In the genomic region with DNA sequence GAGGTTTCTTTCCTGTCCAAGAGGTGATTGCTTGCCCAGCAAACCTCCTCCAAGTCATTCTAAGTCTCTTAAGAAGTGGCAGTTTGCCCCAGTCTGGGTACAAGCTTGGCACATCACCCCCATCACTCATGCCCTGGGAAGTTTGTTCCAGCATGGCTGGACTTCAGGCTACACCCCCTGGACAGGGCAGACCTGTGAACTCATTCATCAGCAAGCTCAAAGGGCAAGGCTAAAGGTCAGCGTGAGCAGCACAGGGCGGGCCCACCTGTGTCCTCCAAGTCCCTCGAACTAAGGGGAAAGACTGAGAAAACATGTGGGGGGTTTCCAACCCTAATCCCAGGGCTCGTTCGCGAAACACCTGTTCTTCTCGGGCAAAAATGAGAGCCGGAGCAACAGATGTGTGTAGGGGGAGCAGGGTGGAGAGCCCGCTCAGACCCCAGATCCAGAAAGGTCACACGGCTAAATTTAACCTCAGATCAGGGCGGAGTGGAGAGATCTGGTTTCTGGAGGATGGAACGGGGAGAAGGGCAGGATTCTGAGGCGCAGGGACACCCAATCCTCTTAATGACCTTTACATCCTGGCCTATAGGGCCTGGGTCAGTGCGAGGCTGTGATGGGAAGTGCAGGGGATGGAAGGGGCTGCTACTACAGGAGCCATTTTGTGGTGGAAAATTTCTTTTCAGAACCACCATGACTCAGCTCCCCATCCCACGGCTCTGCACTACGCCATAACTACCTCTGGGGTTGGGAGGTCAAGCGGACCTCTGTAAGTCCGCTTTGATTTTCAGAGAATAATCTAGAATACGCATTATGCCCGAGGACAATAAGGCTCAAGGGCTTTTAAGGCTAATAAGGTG, we compare ENCODE assay signal across 8 mouse cellular contexts. TPM values are rescaled to one million over a fixed set of nuclear protein-coding genes. Genes with fewer than 3 reads are reported as not detected.
DNase-seq lines count a peak whose midpoint lies in the region; ATAC-seq lines count a peak whose summit lies in the region.

No protein-coding gene starts in this region.

- H3K4me2 ChIP-seq in hindbrain, embryonic 14.5 days (replicated peaks), result peak overlapping the region; percentile 89
- H3K4me2 ChIP-seq in liver, embryonic 11.5 days, result peak overlapping the region; percentile 96
- peak overlapping the region; percentile 97 for H3K4me2 ChIP-seq in neural tube, embryonic 13.5 days

- peak; percentile 35 to 52 for DNase-seq in heart, adult 9 months (ENCODE audit: low spot score in 2 of 2)
- DNase-seq in heart, postnatal 14 days, result no peak
- DNase-seq in MN1 (ENCODE audit: low spot score), result peak; percentile 43
- peak; percentile 45 for DNase-seq in hindbrain, embryonic 14.5 days (ENCODE audit: low spot score)
- no peak for DNase-seq in liver, embryonic 11.5 days (ENCODE audit: low spot score)
- no peak for DNase-seq in ovary, postnatal 10 days (ENCODE audit: low spot score)

- H3K36me3 ChIP-seq in hindbrain, embryonic 14.5 days (replicated peaks; ENCODE audit: control insufficient read depth, insufficient read depth), result peaks cover 56% of the 10 kb centered on the region
- peaks cover 42% of the 10 kb centered on the region for H3K36me3 ChIP-seq in liver, embryonic 11.5 days (ENCODE audit: control insufficient read depth, insufficient read depth, low read length)
- peaks cover 57% of the 10 kb centered on the region for H3K36me3 ChIP-seq in neural tube, embryonic 13.5 days

- intact Hi-C loops in heart, postnatal 14 days (cut with DNase I), result loop anchor here (2.0 kb wide), 1 partner anchor 107 kb away; no protein-coding TSS in a partner anchor

- no peaks in the 10 kb centered on the region for H3K27me3 ChIP-seq in hindbrain, embryonic 14.5 days (ENCODE audit: control insufficient read depth, insufficient read depth, low read length)
- H3K27me3 ChIP-seq in liver, embryonic 11.5 days (replicated peaks; ENCODE audit: control insufficient read depth, insufficient read depth, low read length), result no peaks in the 10 kb centered on the region
- no peaks in the 10 kb centered on the region for H3K27me3 ChIP-seq in neural tube, embryonic 13.5 days

- H3K4me1 ChIP-seq in hindbrain, embryonic 14.5 days (replicated peaks; ENCODE audit: control insufficient read depth, insufficient read depth, low read length), result peaks cover 34% of the 10 kb centered on the region
- peaks cover 44% of the 10 kb centered on the region for H3K4me1 ChIP-seq in liver, embryonic 11.5 days (replicated peaks; ENCODE audit: control insufficient read depth, insufficient read depth, low read length)
- H3K4me1 ChIP-seq in neural tube, embryonic 13.5 days (replicated peaks), result peaks cover 53% of the 10 kb centered on the region

- peak overlapping the region; percentile 98 for H3K9ac ChIP-seq in hindbrain, embryonic 14.5 days
- peak overlapping the region; percentile 97 for H3K9ac ChIP-seq in liver, embryonic 11.5 days (ENCODE audit: low read depth, low read length)
- peak overlapping the region; percentile 97 for H3K9ac ChIP-seq in neural tube, embryonic 13.5 days

- peak overlapping the region; percentile 90 for H3K27ac ChIP-seq in hindbrain, embryonic 14.5 days
- peak overlapping the region; percentile 97 for H3K27ac ChIP-seq in liver, embryonic 11.5 days (ENCODE audit: low read depth, low read length)
- peak overlapping the region; percentile 95 for H3K27ac ChIP-seq in neural tube, embryonic 13.5 days (replicated peaks)

- WGBS in hindbrain, embryonic 14.5 days, result 8% methylated on average over 20 of the region's 20 CpGs
- WGBS in liver, embryonic 11.5 days, result 6% methylated on average over 20 of the region's 20 CpGs
- 7% methylated on average over 20 of the region's 20 CpGs for WGBS in neural tube, embryonic 13.5 days

- no peaks in the 10 kb centered on the region for H3K9me3 ChIP-seq in hindbrain, embryonic 14.5 days (ENCODE audit: control insufficient read depth, low read length)
- no peaks in the 10 kb centered on the region for H3K9me3 ChIP-seq in liver, embryonic 11.5 days (ENCODE audit: control insufficient read depth, low read length)
- H3K9me3 ChIP-seq in neural tube, embryonic 13.5 days, result no peaks in the 10 kb centered on the region

- H3K4me3 ChIP-seq in hindbrain, embryonic 14.5 days (replicated peaks; ENCODE audit: low read length), result peak overlapping the region; percentile 97
- H3K4me3 ChIP-seq in liver, embryonic 11.5 days (ENCODE audit: low read depth, low read length), result peak overlapping the region; percentile 87
- H3K4me3 ChIP-seq in neural tube, embryonic 13.5 days, result peak overlapping the region; percentile 98

- 0 out of 2 replicates have a peak, but pooled peaks have one; percentile 4 for ATAC-seq in erythroid progenitor cell, adult 5-6 weeks (replicated peaks; ENCODE audit: low FRiP score, poor library complexity, severe bottlenecking)
- no peak for ATAC-seq in hindbrain, embryonic 14.5 days (ENCODE audit: low FRiP score)
- no peak for ATAC-seq in liver, embryonic 11.5 days (replicated peaks; ENCODE audit: low FRiP score)
- ATAC-seq in neural tube, embryonic 13.5 days (ENCODE audit: low read depth), result no peak

RNA-seq across cellular contexts. Expression of gene Gapdh, which starts 2.2 kb away (rescaled TPM):
- total RNA-seq in heart, postnatal 14 days (2021), result 1,000 to 10,000 TPM; 3,924 to 4,148 TPM
- total RNA-seq in erythroid progenitor cell, adult 5-6 weeks (2015; ENCODE audit: low replicate concordance), result 683 and 752 TPM in 2 replicates
- total RNA-seq in erythroid progenitor cell, adult 5-6 weeks (2017; ENCODE audit: low replicate concordance), result 153 and 228 TPM in 2 replicates
- 1,428 and 1,660 TPM in 2 replicates for polyA plus RNA-seq in hindbrain, embryonic 14.5 days (2014; fragmentation: Nextera tagmentation; extraction: Ambion mirVana)
- 2,450 and 2,526 TPM in 2 replicates for polyA plus RNA-seq in liver, embryonic 11.5 days (2014; fragmentation: Nextera tagmentation; extraction: Ambion mirVana)
- 1,206 and 1,336 TPM in 2 replicates for polyA plus RNA-seq in neural tube, embryonic 13.5 days (2015; fragmentation: Nextera tagmentation; extraction: Ambion mirVana)

RNA-seq across cellular contexts. Expression of gene Iffo1, which starts 19.0 kb away (rescaled TPM):
- total RNA-seq in heart, postnatal 14 days (2021), result 10 to 100 TPM in 1 of 2 experiments, 1 to 10 TPM in 1; 10.0 to 16.1 TPM
- total RNA-seq in erythroid progenitor cell, adult 5-6 weeks (2015; ENCODE audit: low replicate concordance), result 5.9 and 11.5 TPM in 2 replicates
- total RNA-seq in erythroid progenitor cell, adult 5-6 weeks (2017; ENCODE audit: low replicate concordance), result 9.7 and 15.7 TPM in 2 replicates
- 18.2 and 19.0 TPM in 2 replicates for polyA plus RNA-seq in hindbrain, embryonic 14.5 days (2014; fragmentation: Nextera tagmentation; extraction: Ambion mirVana)
- polyA plus RNA-seq in liver, embryonic 11.5 days (2014; fragmentation: Nextera tagmentation; extraction: Ambion mirVana), result 7.7 and 9.9 TPM in 2 replicates
- polyA plus RNA-seq in neural tube, embryonic 13.5 days (2015; fragmentation: Nextera tagmentation; extraction: Ambion mirVana), result 21.1 and 24.0 TPM in 2 replicates

RNA-seq across cellular contexts. Expression of gene Ncapd2, which starts 27.5 kb away (rescaled TPM):
- 10 to 100 TPM; 28.1 to 33.4 TPM for total RNA-seq in heart, postnatal 14 days (2021)
- 953 and 1,019 TPM in 2 replicates for total RNA-seq in erythroid progenitor cell, adult 5-6 weeks (2015; ENCODE audit: low replicate concordance)
- 924 and 1,011 TPM in 2 replicates for total RNA-seq in erythroid progenitor cell, adult 5-6 weeks (2017; ENCODE audit: low replicate concordance)
- 40.1 and 40.7 TPM in 2 replicates for polyA plus RNA-seq in hindbrain, embryonic 14.5 days (2014; fragmentation: Nextera tagmentation; extraction: Ambion mirVana)
- polyA plus RNA-seq in liver, embryonic 11.5 days (2014; fragmentation: Nextera tagmentation; extraction: Ambion mirVana), result 150 and 158 TPM in 2 replicates
- 48.8 and 69.2 TPM in 2 replicates for polyA plus RNA-seq in neural tube, embryonic 13.5 days (2015; fragmentation: Nextera tagmentation; extraction: Ambion mirVana)

RNA-seq across cellular contexts. Expression of gene Mrpl51, which starts 27.6 kb away (rescaled TPM):
- total RNA-seq in heart, postnatal 14 days (2021), result 100 to 1,000 TPM; 279 to 289 TPM
- total RNA-seq in erythroid progenitor cell, adult 5-6 weeks (2015; ENCODE audit: low replicate concordance), result 63.3 and 85.8 TPM in 2 replicates
- total RNA-seq in erythroid progenitor cell, adult 5-6 weeks (2017; ENCODE audit: low replicate concordance), result 64.1 and 65.3 TPM in 2 replicates
- polyA plus RNA-seq in hindbrain, embryonic 14.5 days (2014; fragmentation: Nextera tagmentation; extraction: Ambion mirVana), result 140 and 142 TPM in 2 replicates
- polyA plus RNA-seq in liver, embryonic 11.5 days (2014; fragmentation: Nextera tagmentation; extraction: Ambion mirVana), result 287 and 311 TPM in 2 replicates
- polyA plus RNA-seq in neural tube, embryonic 13.5 days (2015; fragmentation: Nextera tagmentation; extraction: Ambion mirVana), result 143 and 158 TPM in 2 replicates

RNA-seq across cellular contexts. Expression of gene Nop2, which starts 32.3 kb away (rescaled TPM):
- total RNA-seq in heart, postnatal 14 days (2021), result 10 to 100 TPM; 16.2 to 19.9 TPM
- total RNA-seq in erythroid progenitor cell, adult 5-6 weeks (2015; ENCODE audit: low replicate concordance), result 6.7 and 17.3 TPM in 2 replicates
- 5.7 and 8.9 TPM in 2 replicates for total RNA-seq in erythroid progenitor cell, adult 5-6 weeks (2017; ENCODE audit: low replicate concordance)
- polyA plus RNA-seq in hindbrain, embryonic 14.5 days (2014; fragmentation: Nextera tagmentation; extraction: Ambion mirVana), result 40.3 and 48.4 TPM in 2 replicates
- 114 and 125 TPM in 2 replicates for polyA plus RNA-seq in liver, embryonic 11.5 days (2014; fragmentation: Nextera tagmentation; extraction: Ambion mirVana)
- 44.5 and 45.3 TPM in 2 replicates for polyA plus RNA-seq in neural tube, embryonic 13.5 days (2015; fragmentation: Nextera tagmentation; extraction: Ambion mirVana)

Comparison
In these comparisons a context has a peak if more than half of its experiments do, and no peak if none do; other contexts are left out.
1. DNase-seq: peak in heart, adult 9 months (2 of 2), MN1 (single experiment) and hindbrain, embryonic 14.5 days (single experiment); none in heart, postnatal 14 days (0 of 2), liver, embryonic 11.5 days (single experiment) and ovary, postnatal 10 days (single experiment).
2. Peak in every context shown above with its lines, with median percentiles within 50 percentile points of each other: H3K27ac ChIP-seq, H3K4me2 ChIP-seq, H3K4me3 ChIP-seq and H3K9ac ChIP-seq.